Mouse (Mus musculus): ENCODE measurements around the gene Gdf10. TPM values are rescaled to one million over a fixed set of nuclear protein-coding genes. Genes with fewer than 3 reads are reported as not detected.

The Gdf10 gene
- polyA plus RNA-seq, 1 experiment from 2014 or later, result 4.9 TPM

DNA sequence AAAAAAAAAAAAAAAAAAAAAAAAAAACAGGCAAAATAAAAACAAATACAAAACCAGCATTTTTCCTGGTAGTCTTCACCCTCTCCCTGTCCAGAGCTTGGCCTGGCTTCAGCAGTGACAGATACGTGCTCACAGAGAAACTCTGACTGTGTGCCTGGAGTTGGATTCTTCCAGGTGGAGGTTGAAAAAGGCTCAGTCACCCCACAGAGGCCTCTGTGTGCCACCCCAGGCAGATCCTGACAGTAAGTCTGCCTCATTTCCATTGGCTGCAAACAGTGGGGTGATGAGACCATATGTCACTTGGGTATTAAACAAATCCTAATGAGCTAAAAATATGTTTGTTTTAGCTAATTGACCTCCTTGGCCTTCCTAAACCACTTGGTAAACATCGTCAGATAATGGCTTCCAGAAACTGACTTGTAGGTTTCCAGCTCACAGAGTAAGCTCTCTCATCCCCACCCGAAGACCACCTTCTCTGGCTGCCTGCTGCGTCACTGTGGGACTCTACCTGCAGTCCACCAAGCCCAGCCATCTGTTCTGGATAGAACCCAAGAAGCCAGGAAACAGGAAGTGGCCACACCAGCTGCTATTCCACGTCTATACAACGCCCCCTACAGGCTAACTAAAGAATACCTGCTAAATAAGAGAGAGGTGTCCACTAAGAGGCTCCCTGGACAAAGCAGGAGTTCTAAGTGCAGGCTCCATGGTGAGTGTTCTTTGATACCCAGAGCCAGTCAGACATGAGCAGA, 29.0 kb downstream of the Gdf10 start:
- 67% methylated on average over 6 of the region's 6 CpGs for WGBS
- H3K36me3 ChIP-seq (ENCODE audit: control insufficient read depth, insufficient read depth, low read length), result no peaks in the 10 kb centered on the region
- no peak overlapping the region for H3K4me2 ChIP-seq (ENCODE audit: low read length)
- no peak for DNase-seq
- H3K4me3 ChIP-seq (replicated peaks; ENCODE audit: low read depth, low read length), result no peak overlapping the region
- H3K27me3 ChIP-seq (ENCODE audit: control insufficient read depth, insufficient read depth, low read length), result no peaks in the 10 kb centered on the region
- no peaks in the 10 kb centered on the region for H3K9me3 ChIP-seq (ENCODE audit: control insufficient read depth, low read length)
- no peak overlapping the region for H3K27ac ChIP-seq (replicated peaks; ENCODE audit: low read depth, low read length)
- H3K9ac ChIP-seq (replicated peaks; ENCODE audit: low read length), result no peak overlapping the region
- H3K4me1 ChIP-seq (ENCODE audit: control insufficient read depth, insufficient read depth, low read length), result no peaks in the 10 kb centered on the region
- ATAC-seq (ENCODE audit: low FRiP score, low TSS enrichment), result no peak

DNA sequence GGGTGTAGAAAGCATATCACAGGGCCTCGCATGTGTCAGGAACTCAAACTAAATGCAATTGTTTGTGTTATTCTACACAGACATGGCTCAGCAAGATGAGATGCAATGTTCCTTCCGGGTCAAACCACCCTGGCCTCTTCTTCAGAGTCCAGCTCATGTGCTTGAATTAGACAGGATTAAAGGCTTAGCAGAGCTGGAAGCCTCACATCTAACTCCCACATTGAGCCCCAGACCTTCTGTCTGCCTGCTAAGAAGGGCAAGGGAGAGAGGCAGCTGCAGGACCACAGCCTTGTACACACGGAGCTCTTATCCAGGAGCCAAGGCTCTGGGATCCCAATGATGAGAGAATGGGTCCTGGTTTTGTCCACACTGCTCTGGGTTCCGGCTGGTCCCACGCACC, 30.4 kb downstream of the Gdf10 start, which contains the start of gene Rbp3:
Gene Rbp3, plus strand, starts transcription at position 243 of the 400 bp plus-strand sequence.
- Histone ChIP-seq H3K4me2 (ENCODE audit: low read length) (no peak within 1 kb of the TSS), H3K36me3 (ENCODE audit: control insufficient read depth, insufficient read depth, low read length) (no peaks in the 10 kb centered on the region), H3K27me3 (ENCODE audit: control insufficient read depth, insufficient read depth, low read length) (no peaks in the 10 kb centered on the region), H3K4me1 (ENCODE audit: control insufficient read depth, insufficient read depth, low read length) (no peaks in the 10 kb centered on the region), H3K27ac (replicated peaks; ENCODE audit: low read depth, low read length) (no peak within 1 kb of the TSS), H3K4me3 (replicated peaks; ENCODE audit: low read depth, low read length) (no peak within 1 kb of the TSS), H3K9ac (replicated peaks; ENCODE audit: low read length) (no peak within 1 kb of the TSS), H3K9me3 (ENCODE audit: control insufficient read depth, low read length) (no peaks in the 10 kb centered on the region)
- ATAC-seq (ENCODE audit: low FRiP score, low TSS enrichment) (no peak), DNase-seq (no peak)
- 77% methylated on average over 5 of the region's 5 CpGs for WGBS

DNA sequence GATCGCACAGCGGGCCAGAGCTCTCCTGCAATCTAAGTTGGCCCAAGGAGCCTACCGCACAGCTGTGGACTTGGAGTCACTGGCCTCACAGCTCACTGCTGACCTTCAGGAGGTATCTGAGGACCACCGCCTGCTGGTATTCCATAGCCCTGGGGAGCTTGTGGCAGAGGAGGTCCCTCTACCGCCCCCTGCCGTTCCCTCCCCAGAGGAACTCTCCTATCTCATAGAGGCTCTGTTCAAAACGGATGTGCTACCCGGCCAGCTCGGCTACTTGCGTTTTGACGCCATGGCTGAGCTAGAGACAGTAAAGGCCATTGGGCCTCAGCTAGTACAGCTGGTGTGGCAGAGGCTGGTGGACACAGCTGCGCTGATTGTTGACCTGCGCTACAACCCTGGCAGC, 32.7 kb downstream of the Gdf10 start:
- Histone ChIP-seq H3K27ac (replicated peaks; ENCODE audit: low read depth, low read length) (no peak overlapping the region), H3K9me3 (ENCODE audit: control insufficient read depth, low read length) (no peaks in the 10 kb centered on the region), H3K4me1 (ENCODE audit: control insufficient read depth, insufficient read depth, low read length) (no peaks in the 10 kb centered on the region), H3K36me3 (ENCODE audit: control insufficient read depth, insufficient read depth, low read length) (no peaks in the 10 kb centered on the region), H3K9ac (replicated peaks; ENCODE audit: low read length) (no peak overlapping the region), H3K27me3 (ENCODE audit: control insufficient read depth, insufficient read depth, low read length) (no peaks in the 10 kb centered on the region), H3K4me3 (replicated peaks; ENCODE audit: low read depth, low read length) (no peak overlapping the region), H3K4me2 (ENCODE audit: low read length) (no peak overlapping the region)
- no peak for DNase-seq
- ATAC-seq (ENCODE audit: low FRiP score, low TSS enrichment), result no peak
- WGBS, result 83% methylated on average over 13 of the region's 13 CpGs

DNA sequence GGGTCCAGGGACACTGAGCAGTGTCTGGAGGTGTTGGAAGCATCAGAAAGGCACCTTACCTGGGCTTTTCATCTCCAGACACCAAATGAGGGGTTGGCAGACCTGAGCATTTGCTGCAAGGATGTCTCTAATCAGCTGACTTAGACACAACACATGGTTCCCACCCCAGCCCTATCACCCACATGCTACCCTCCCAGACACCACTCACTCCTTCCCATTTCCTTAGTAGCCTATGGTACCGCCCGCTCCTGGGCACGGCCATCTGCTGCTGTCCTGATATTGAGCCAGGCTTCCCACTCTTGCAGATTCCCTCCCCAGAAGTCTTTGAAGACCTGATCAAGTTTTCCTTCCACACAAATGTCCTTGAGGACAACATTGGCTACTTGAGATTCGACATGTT, 34.8 kb downstream of the Gdf10 start:
- Histone ChIP-seq H3K4me3 (replicated peaks; ENCODE audit: low read depth, low read length) (no peak overlapping the region), H3K27me3 (ENCODE audit: control insufficient read depth, insufficient read depth, low read length) (no peaks in the 10 kb centered on the region), H3K9ac (replicated peaks; ENCODE audit: low read length) (no peak overlapping the region), H3K9me3 (ENCODE audit: control insufficient read depth, low read length) (no peaks in the 10 kb centered on the region), H3K27ac (replicated peaks; ENCODE audit: low read depth, low read length) (no peak overlapping the region), H3K4me2 (ENCODE audit: low read length) (no peak overlapping the region), H3K4me1 (ENCODE audit: control insufficient read depth, insufficient read depth, low read length) (no peaks in the 10 kb centered on the region), H3K36me3 (ENCODE audit: control insufficient read depth, insufficient read depth, low read length) (no peaks in the 10 kb centered on the region)
- WGBS, result 87% methylated on average over 4 of the region's 4 CpGs
- no peak for DNase-seq
- ATAC-seq (ENCODE audit: low FRiP score, low TSS enrichment), result no peak

DNA sequence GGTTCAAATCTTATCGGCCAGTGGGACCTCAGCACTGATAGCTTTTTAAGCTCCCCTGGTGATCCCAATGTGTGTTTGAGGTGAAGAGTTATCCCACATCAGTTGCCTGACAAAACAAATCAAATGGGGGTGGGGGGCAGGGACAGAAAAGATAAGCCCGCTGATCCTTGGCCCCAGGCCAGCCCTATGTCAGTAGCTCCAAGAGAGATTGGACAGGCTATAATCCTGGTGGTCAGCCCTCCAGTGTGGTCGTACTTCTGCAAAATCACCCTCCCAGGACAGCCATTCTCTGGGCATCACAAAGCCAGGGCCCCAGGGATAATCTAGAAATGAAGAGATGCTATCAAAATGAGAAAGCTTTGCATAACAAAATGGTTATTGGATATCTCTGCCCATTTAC, 35.5 kb downstream of the Gdf10 start:
- Histone ChIP-seq H3K36me3 (ENCODE audit: control insufficient read depth, insufficient read depth, low read length) (no peaks in the 10 kb centered on the region), H3K4me1 (ENCODE audit: control insufficient read depth, insufficient read depth, low read length) (no peaks in the 10 kb centered on the region), H3K9me3 (ENCODE audit: control insufficient read depth, low read length) (no peaks in the 10 kb centered on the region), H3K4me3 (replicated peaks; ENCODE audit: low read depth, low read length) (no peak overlapping the region), H3K27me3 (ENCODE audit: control insufficient read depth, insufficient read depth, low read length) (no peaks in the 10 kb centered on the region), H3K4me2 (ENCODE audit: low read length) (no peak overlapping the region), H3K9ac (replicated peaks; ENCODE audit: low read length) (no peak overlapping the region), H3K27ac (replicated peaks; ENCODE audit: low read depth, low read length) (no peak overlapping the region)
- 50% methylated on average over 3 of the region's 3 CpGs for WGBS
- no peak for ATAC-seq (ENCODE audit: low FRiP score, low TSS enrichment)
- DNase-seq, result no peak

DNA sequence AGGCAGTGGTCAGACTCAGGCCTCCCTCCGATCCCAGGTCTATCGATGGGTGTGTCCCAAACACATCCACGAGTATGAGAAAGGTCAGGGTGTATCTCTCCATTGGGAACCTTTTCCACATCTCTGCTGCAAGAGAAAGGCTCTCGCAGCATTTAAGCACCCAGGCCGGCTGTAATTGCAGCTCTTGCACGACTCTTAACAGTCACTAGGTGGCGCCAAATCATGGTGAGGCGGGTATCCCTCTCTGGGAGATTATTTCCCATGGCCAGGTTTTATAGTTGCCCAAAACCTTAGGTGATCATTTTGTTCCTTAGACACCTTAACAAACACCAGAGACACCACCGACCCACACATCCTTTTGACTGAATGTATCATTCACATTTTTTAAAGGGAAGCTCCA, 36.0 kb downstream of the Gdf10 start:
- Histone ChIP-seq H3K9me3 (ENCODE audit: control insufficient read depth, low read length) (no peaks in the 10 kb centered on the region), H3K4me2 (ENCODE audit: low read length) (no peak overlapping the region), H3K36me3 (ENCODE audit: control insufficient read depth, insufficient read depth, low read length) (no peaks in the 10 kb centered on the region), H3K4me1 (ENCODE audit: control insufficient read depth, insufficient read depth, low read length) (no peaks in the 10 kb centered on the region), H3K9ac (replicated peaks; ENCODE audit: low read length) (no peak overlapping the region), H3K27ac (replicated peaks; ENCODE audit: low read depth, low read length) (no peak overlapping the region), H3K27me3 (ENCODE audit: control insufficient read depth, insufficient read depth, low read length) (no peaks in the 10 kb centered on the region), H3K4me3 (replicated peaks; ENCODE audit: low read depth, low read length) (no peak overlapping the region)
- WGBS, result 15% methylated on average over 9 of the region's 9 CpGs
- ATAC-seq (ENCODE audit: low FRiP score, low TSS enrichment), result no peak
- peak; percentile 81 for DNase-seq

DNA sequence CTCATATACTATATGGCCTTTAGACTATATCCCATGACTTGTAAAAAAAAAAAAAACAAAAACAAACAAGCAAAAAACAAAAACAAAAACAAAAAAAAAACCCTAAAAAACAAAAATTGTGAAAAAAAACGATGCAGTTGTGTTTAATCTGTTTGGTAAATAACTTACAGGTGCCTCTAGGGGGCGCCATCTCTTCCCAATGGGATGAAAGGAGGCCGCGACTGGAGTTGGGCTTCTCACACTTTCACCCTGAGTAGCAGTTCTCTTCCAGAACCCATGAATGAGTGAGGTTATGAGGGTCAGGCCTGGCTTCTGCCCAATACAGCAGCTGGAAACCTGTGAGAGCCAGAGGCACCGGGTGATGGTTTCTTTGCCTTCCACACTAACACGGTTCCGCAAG, 42.3 kb downstream of the Gdf10 start:
- no peak for ATAC-seq (ENCODE audit: low FRiP score, low TSS enrichment)
- no peaks in the 10 kb centered on the region for H3K36me3 ChIP-seq (ENCODE audit: control insufficient read depth, insufficient read depth, low read length)
- no peak overlapping the region for H3K4me3 ChIP-seq (replicated peaks; ENCODE audit: low read depth, low read length)
- DNase-seq, result peak; percentile 13
- H3K27me3 ChIP-seq (ENCODE audit: control insufficient read depth, insufficient read depth, low read length), result no peaks in the 10 kb centered on the region
- H3K4me2 ChIP-seq (ENCODE audit: low read length), result no peak overlapping the region
- no peaks in the 10 kb centered on the region for H3K9me3 ChIP-seq (ENCODE audit: control insufficient read depth, low read length)
- H3K9ac ChIP-seq (replicated peaks; ENCODE audit: low read length), result no peak overlapping the region
- WGBS, result 74% methylated on average over 7 of the region's 7 CpGs
- no peaks in the 10 kb centered on the region for H3K4me1 ChIP-seq (ENCODE audit: control insufficient read depth, insufficient read depth, low read length)
- no peak overlapping the region for H3K27ac ChIP-seq (replicated peaks; ENCODE audit: low read depth, low read length)

DNA sequence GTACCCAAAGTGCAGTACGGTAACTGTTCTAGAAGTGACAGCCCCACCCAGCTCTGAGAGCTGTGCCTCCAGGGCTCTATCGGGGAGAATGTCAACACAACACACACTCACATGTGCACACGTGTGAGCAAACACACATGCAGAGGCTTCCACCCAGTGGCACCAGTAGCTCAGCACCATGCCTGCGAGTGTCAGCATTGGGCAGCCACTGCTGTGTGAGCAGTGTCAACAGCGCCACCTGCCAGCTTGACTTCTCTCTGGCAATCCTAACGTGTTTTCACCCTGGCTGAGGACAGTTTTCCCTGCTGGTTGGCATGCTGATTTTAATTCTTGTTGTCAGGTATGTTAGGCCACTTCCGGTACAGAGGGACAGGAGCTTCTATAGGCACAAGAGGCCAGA, 49.3 kb downstream of the Gdf10 start:
- ATAC-seq (ENCODE audit: low FRiP score, low TSS enrichment), result no peak
- Histone ChIP-seq H3K9ac (replicated peaks; ENCODE audit: low read length) (no peak overlapping the region), H3K36me3 (ENCODE audit: control insufficient read depth, insufficient read depth, low read length) (no peaks in the 10 kb centered on the region), H3K4me3 (replicated peaks; ENCODE audit: low read depth, low read length) (no peak overlapping the region), H3K4me2 (ENCODE audit: low read length) (no peak overlapping the region), H3K27me3 (ENCODE audit: control insufficient read depth, insufficient read depth, low read length) (no peaks in the 10 kb centered on the region), H3K27ac (replicated peaks; ENCODE audit: low read depth, low read length) (no peak overlapping the region), H3K9me3 (ENCODE audit: control insufficient read depth, low read length) (no peaks in the 10 kb centered on the region), H3K4me1 (ENCODE audit: control insufficient read depth, insufficient read depth, low read length) (no peaks in the 10 kb centered on the region)
- 47% methylated on average over 7 of the region's 7 CpGs for WGBS
- peak; percentile 49 for DNase-seq

DNA sequence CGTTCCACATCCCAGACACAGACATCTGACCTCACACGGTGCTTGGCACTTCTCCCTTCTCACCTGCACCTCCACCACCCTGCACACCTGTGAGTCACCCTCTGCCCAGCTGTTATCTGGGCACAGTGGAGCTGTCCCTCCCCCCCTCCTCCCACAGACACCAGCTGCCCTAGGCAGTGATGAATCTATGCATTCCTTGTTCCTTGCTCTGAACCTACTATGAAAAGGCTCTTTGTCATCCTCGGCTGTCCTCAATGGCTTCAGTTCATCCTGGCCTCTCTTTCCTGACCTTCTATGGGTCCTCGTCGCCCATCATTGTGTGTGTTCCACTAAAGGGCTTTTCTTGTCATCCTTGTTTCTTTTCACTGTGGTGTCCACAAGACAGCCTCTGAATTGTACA, 51.4 kb downstream of the Gdf10 start:
- no peaks in the 10 kb centered on the region for H3K36me3 ChIP-seq (ENCODE audit: control insufficient read depth, insufficient read depth, low read length)
- WGBS, result 68% methylated on average over 5 of the region's 5 CpGs
- H3K4me1 ChIP-seq (ENCODE audit: control insufficient read depth, insufficient read depth, low read length), result peaks cover 9% of the 10 kb centered on the region; the same call in 1 of the 2 replicates
- no peak overlapping the region for H3K27ac ChIP-seq (replicated peaks; ENCODE audit: low read depth, low read length)
- H3K4me2 ChIP-seq (ENCODE audit: low read length), result no peak overlapping the region
- DNase-seq, result no peak
- no peak for ATAC-seq (ENCODE audit: low FRiP score, low TSS enrichment)
- no peak overlapping the region for H3K4me3 ChIP-seq (replicated peaks; ENCODE audit: low read depth, low read length)
- no peaks in the 10 kb centered on the region for H3K27me3 ChIP-seq (ENCODE audit: control insufficient read depth, insufficient read depth, low read length)
- no peaks in the 10 kb centered on the region for H3K9me3 ChIP-seq (ENCODE audit: control insufficient read depth, low read length)
- no peak overlapping the region for H3K9ac ChIP-seq (replicated peaks; ENCODE audit: low read length)

Measured in midbrain, embryonic 14.5 days (tissue).